Mouse (Mus musculus) layer of hippocampus, postnatal 10 days (tissue): Measurements from ENCODE around the gene Acad10. TPM values are rescaled to one million over a fixed set of nuclear protein-coding genes. Genes with fewer than 3 reads are reported as not detected.

Source experiments
- DNase-seq, 2 experiments: peaks; one replicate each; pipeline ENCODE4 v3.0.0; 2021; ENCODE audit warnings: low spot score in 2 of 2
- long read RNA-seq: library from polyadenylated mRNA; stranded (forward); transcript quantifications from one replicate; pipeline ENCODE4 v2.0.0, GENCODE M21; 2023
- total RNA-seq, 2 experiments: library from RNA; stranded (reverse); gene quantifications; 2 replicates each; pipeline ENCODE4 v1.2.3; 2021

Acad10 gene
- total RNA-seq: 1 to 10 TPM; 2.6 to 3.3 TPM
- long read RNA-seq, partial matches to known transcripts: 3 of 4 reads
- long read RNA-seq, other reads (novel, unspliced or antisense): 1 of 4 reads

- peak; percentile 90 to 96 for DNase-seq
Observed at GRCm38 (mm10) chr5:121660059-121660896, at the start of gene Acad10, which contains the start of gene Brap. Gene Acad10, minus strand, starts transcription at chr5:121660514. Gene Brap, plus strand, starts transcription at chr5:121660563.

- no peak for DNase-seq
Observed at GRCm38 (mm10) chr5:121704512-121705248, 44.4 kb upstream of the Acad10 start.

GRCm38 (mm10) chr5:121703341-121703740 is 43.0 kb upstream of the Acad10 start:
- no peak for DNase-seq

- no peak for DNase-seq
Observed at GRCm38 (mm10) chr5:121701111-121701769, 40.9 kb upstream of the Acad10 start.

GRCm38 (mm10) chr5:121700496-121700895 is 40.2 kb upstream of the Acad10 start:
- peak in 1 of 2 experiments; percentile 21 for DNase-seq

GRCm38 (mm10) chr5:121699891-121700290 is 39.6 kb upstream of the Acad10 start:
- DNase-seq: no peak

GRCm38 (mm10) chr5:121696761-121697160 is 36.4 kb upstream of the Acad10 start:
- no peak for DNase-seq

- no peak for DNase-seq
Observed at GRCm38 (mm10) chr5:121692897-121693296, 32.6 kb upstream of the Acad10 start.

- DNase-seq: peak in 1 of 2 experiments; percentile 20
Observed at GRCm38 (mm10) chr5:121691436-121691835, 31.1 kb upstream of the Acad10 start.

GRCm38 (mm10) chr5:121690482-121691211 is 30.3 kb upstream of the Acad10 start:
- DNase-seq: peak; percentile 27 to 33

- no peak for DNase-seq
Observed at GRCm38 (mm10) chr5:121686113-121686898, 26.0 kb upstream of the Acad10 start.

- DNase-seq: no peak
Observed at GRCm38 (mm10) chr5:121685495-121685894, 25.2 kb upstream of the Acad10 start.

- no peak for DNase-seq
Observed at GRCm38 (mm10) chr5:121682250-121682649, 21.9 kb upstream of the Acad10 start.

GRCm38 (mm10) chr5:121670412-121670811 is 10.1 kb upstream of the Acad10 start:
- no peak for DNase-seq

- no peak for DNase-seq
Observed at GRCm38 (mm10) chr5:121668411-121668810, 8.1 kb upstream of the Acad10 start.

GRCm38 (mm10) chr5:121667067-121667466 is 6.8 kb upstream of the Acad10 start:
- no peak for DNase-seq

- no peak for DNase-seq
Observed at GRCm38 (mm10) chr5:121664971-121665370, 4.7 kb upstream of the Acad10 start.

- no peak for DNase-seq
Observed at GRCm38 (mm10) chr5:121664078-121664477, 3.8 kb upstream of the Acad10 start.

- DNase-seq: no peak
Observed at GRCm38 (mm10) chr5:121663456-121663855, 3.1 kb upstream of the Acad10 start.

GRCm38 (mm10) chr5:121661494-121661893 is 1.2 kb upstream of the Acad10 start:
- no peak for DNase-seq
